Mouse (Mus musculus) G1E (cell line): Measurements from ENCODE around the gene Lrrc36. TPM values are rescaled to one million over a fixed set of nuclear protein-coding genes. Genes with fewer than 3 reads are reported as not detected.

ENCODE experiments used
- ATAC-seq: 2 replicates; pipeline ENCODE4 v1.8.0; 2016; ENCODE audit warnings: mild to moderate bottlenecking; ENCODE audit not compliant: insufficient number of reproducible peaks, poor library complexity, low FRiP score, severe bottlenecking; ENCODE audit errors: extremely low read depth
- DNase-seq: peaks from one replicate; pipeline ENCODE4 v3.0.0; 2012; ENCODE audit warnings: low spot score
- H3K27me3 ChIP-seq: 2 replicates; pipeline ENCODE4 v1.6.1; 2012; ENCODE audit warnings: mild to moderate bottlenecking, low read length, inconsistent platforms; ENCODE audit not compliant: insufficient read depth
- H3K36me3 ChIP-seq: replicated peaks from 2 replicates; pipeline ENCODE3; 2012; ENCODE audit warnings: mild to moderate bottlenecking, inconsistent platforms
- H3K4me1 ChIP-seq: 2 replicates; pipeline ENCODE4 v1.6.1; 2012; ENCODE audit warnings: low read depth, low read length, inconsistent platforms, mixed read lengths; ENCODE audit not compliant: insufficient read depth
- H3K4me3 ChIP-seq: 2 replicates; pipeline ENCODE4 v1.5.1; 2012; ENCODE audit warnings: low read depth, mild to moderate bottlenecking, inconsistent platforms, low read length, moderate library complexity, mixed read lengths
- H3K9me3 ChIP-seq: replicated peaks from 2 replicates; pipeline ENCODE4 v1.6.1; 2012; ENCODE audit warnings: inconsistent platforms
- CTCF ChIP-seq: IDR thresholded peaks from 2 replicates; pipeline ENCODE4 v1.5.1; 2012; ENCODE audit warnings: low read depth, low read length, inconsistent platforms, mixed read lengths
- GATA1 ChIP-seq: IDR thresholded peaks from 2 replicates; pipeline ENCODE4 v1.6.1; 2012; ENCODE audit warnings: borderline replicate concordance, low read length, inconsistent platforms, mixed read lengths
- GATA2 ChIP-seq: IDR thresholded peaks from 2 replicates; pipeline ENCODE4 v1.6.1; 2012; ENCODE audit warnings: low read depth, low read length, inconsistent platforms, borderline replicate concordance
- POLR2AphosphoS5 ChIP-seq: IDR thresholded peaks from 2 replicates; pipeline ENCODE4 v1.6.1; 2012; ENCODE audit warnings: low read depth, low read length, inconsistent platforms; ENCODE audit not compliant: insufficient replicate concordance
- TAL1 ChIP-seq: conservative IDR thresholded peaks from 2 replicates; pipeline ENCODE4 v1.6.1; 2012; ENCODE audit warnings: low read depth, low read length, inconsistent platforms, mixed read lengths
- polyA plus RNA-seq: library from polyadenylated mRNA; stranded (reverse); fragments of >175 nt; gene quantifications from 2 replicates; pipeline ENCODE4 v1.2.3, GENCODE M21; 2012
- total RNA-seq, 2 experiments: library from RNA; stranded (forward) in 1 of 2; stranded (reverse) in 1 of 2; fragments of 200-1000 nt in 1 of 2; fragments of >200 nt in 1 of 2; fragmentation: Nextera tagmentation in 1 of 2; gene quantifications; 2 replicates each; pipeline ENCODE4 v1.2.3; 2014 to 2017

The Lrrc36 gene
- total and polyA plus RNA-seq, 3 experiments, result not detected

DNA sequence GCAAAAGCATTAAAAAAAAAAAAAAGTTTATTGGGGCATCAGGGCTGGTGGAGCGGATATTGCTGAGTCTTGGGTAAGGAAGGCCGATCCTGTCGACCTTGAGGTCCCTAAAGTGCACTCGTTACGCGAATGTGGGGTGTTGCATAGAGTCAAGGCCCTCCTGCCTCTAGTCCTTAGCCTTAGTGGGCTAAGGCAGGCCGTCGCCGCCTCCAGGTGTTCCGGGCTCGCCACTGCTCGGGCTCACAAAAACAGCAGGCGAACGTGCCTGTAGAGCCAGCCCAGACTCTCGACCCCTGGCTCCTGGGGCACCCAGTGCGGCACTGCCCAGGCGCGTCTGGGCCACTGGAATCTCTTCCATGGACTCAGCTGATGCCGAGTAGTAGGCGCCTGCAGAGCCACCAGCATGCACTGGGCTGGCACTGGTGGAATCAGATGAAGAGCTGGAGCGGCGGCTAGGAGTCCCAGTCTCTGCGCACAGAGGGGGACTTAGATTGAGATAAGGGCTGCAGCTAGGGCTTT lies 59.1 kb downstream of the Lrrc36 start:
- TF ChIP-seq POLR2AphosphoS5 (no peak), TAL1 (no peak)
- DNase-seq (no peak), ATAC-seq (no peak)
- H3K4me1 ChIP-seq, result no peaks in the 10 kb centered on the region
- H3K4me3 ChIP-seq, result no peak overlapping the region
- no peaks in the 10 kb centered on the region for H3K36me3 ChIP-seq
- no peaks in the 10 kb centered on the region for H3K9me3 ChIP-seq
- peaks cover 58% of the 10 kb centered on the region for H3K27me3 ChIP-seq

GRCm38 (mm10) chr8:105472983-105473382 lies 59.6 kb downstream of the Lrrc36 start:
- Histone ChIP-seq H3K27me3 (peaks cover 61% of the 10 kb centered on the region), H3K4me3 (no peak overlapping the region), H3K9me3 (no peaks in the 10 kb centered on the region), H3K36me3 (no peaks in the 10 kb centered on the region), H3K4me1 (no peaks in the 10 kb centered on the region)
- TF ChIP-seq CTCF, result no peak
- no peak for TF ChIP-seq GATA1
- no peak for TF ChIP-seq TAL1
- TF ChIP-seq GATA2, result no peak
- TF ChIP-seq POLR2AphosphoS5, result no peak
- DNase-seq, result no peak
- ATAC-seq, result no peak

GRCm38 (mm10) chr8:105473816-105474606 lies 60.6 kb downstream of the Lrrc36 start:
- DNase-seq (no peak), ATAC-seq (no peak)
- Histone ChIP-seq H3K9me3 (no peaks in the 10 kb centered on the region), H3K36me3 (no peaks in the 10 kb centered on the region), H3K4me3 (no peak overlapping the region), H3K4me1 (no peaks in the 10 kb centered on the region), H3K27me3 (peaks cover 66% of the 10 kb centered on the region)
- TF ChIP-seq CTCF (no peak), GATA1 (no peak), TAL1 (no peak), GATA2 (no peak), POLR2AphosphoS5 (no peak)

DNA sequence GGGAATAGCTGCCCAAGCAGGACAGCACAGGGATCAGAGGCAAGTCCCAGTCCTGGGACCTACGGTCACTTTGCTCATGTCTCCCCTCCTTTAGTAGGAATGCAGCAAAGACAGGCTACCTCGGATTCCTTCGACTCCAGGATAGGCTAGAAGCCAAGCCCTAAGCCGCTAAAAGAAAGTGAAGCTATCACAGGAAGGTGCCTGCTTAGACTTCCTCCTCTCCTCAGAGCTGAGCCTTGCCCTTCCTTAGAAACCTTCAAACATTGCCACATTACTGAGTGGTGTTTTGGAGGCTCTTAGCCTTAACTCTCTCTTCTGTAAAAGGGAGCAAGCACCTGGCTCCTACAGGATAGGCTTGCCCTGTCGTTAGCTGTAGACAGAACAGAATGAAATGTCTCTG lies 61.3 kb downstream of the Lrrc36 start:
- Histone ChIP-seq H3K4me1 (no peaks in the 10 kb centered on the region), H3K4me3 (no peak overlapping the region), H3K9me3 (no peaks in the 10 kb centered on the region), H3K27me3 (peaks cover 68% of the 10 kb centered on the region), H3K36me3 (no peaks in the 10 kb centered on the region)
- DNase-seq (no peak), ATAC-seq (no peak)
- TF ChIP-seq TAL1 (no peak), GATA1 (no peak), POLR2AphosphoS5 (no peak), GATA2 (no peak), CTCF (no peak)

DNA sequence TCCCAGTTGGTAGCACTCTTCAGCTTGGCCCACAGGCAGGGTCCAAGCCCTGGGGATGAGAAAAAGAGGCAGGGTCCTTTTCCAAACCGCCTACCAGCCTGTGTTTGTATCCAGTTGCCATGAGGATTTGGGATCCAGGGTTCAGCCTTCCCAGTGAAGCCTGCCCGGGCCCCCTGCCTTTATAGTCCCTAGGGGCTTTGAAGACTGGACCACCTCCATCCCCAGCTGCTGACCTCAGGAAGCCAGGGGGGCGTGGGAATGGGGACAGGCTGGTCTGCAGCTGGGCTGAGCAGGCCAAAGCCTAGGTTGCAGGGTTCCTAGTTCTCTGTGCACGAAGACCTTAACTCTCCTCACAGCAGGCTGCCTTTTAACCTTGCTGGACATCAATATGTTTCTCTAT lies 61.9 kb downstream of the Lrrc36 start:
- TF ChIP-seq GATA2, result no peak
- TF ChIP-seq POLR2AphosphoS5, result no peak
- TF ChIP-seq GATA1, result no peak
- no peak for TF ChIP-seq CTCF
- TF ChIP-seq TAL1, result no peak
- ATAC-seq (no peak), DNase-seq (no peak)
- Histone ChIP-seq H3K9me3 (no peaks in the 10 kb centered on the region), H3K4me3 (no peak overlapping the region), H3K27me3 (peaks cover 70% of the 10 kb centered on the region), H3K4me1 (no peaks in the 10 kb centered on the region), H3K36me3 (no peaks in the 10 kb centered on the region)

- no peak for ATAC-seq
These were observed 62.4 kb downstream of the Lrrc36 start for GRCm38 (mm10) chr8:105475742-105476141.

More at GRCm38 (mm10) chr8:105475742-105476141, 62.4 kb downstream of the Lrrc36 start:
- H3K36me3 ChIP-seq, result no peaks in the 10 kb centered on the region
- H3K4me3 ChIP-seq, result no peak overlapping the region
- H3K9me3 ChIP-seq, result no peaks in the 10 kb centered on the region
- H3K4me1 ChIP-seq, result no peaks in the 10 kb centered on the region
- TF ChIP-seq TAL1 (no peak), GATA1 (no peak)
- DNase-seq, result no peak
- peaks cover 70% of the 10 kb centered on the region for H3K27me3 ChIP-seq
